Mouse (Mus musculus) liver, embryonic 15.5 days (tissue): ENCODE results near the gene Ntn5. TPM values are rescaled to one million over a fixed set of nuclear protein-coding genes. Genes with fewer than 3 reads are reported as not detected.

ENCODE experiments used
- ATAC-seq: fragments of 200-750 bp; cut with Nextera tagmentation; 2 replicates; pipeline ENCODE4 v1.8.0; 2017; ENCODE audit warnings: moderate number of reproducible peaks, mild to moderate bottlenecking, moderate library complexity; ENCODE audit not compliant: insufficient read depth
- H3K27ac ChIP-seq: fragments of 300-500 bp; sonication (generic); replicated peaks from 2 replicates; pipeline ENCODE4 v1.5.1; 2015; ENCODE audit warnings: mild to moderate bottlenecking, inconsistent platforms
- H3K27me3 ChIP-seq: fragments of 300-500 bp; sonication (generic); 2 replicates; pipeline ENCODE4 v1.6.1; 2015; ENCODE audit warnings: mild to moderate bottlenecking, inconsistent platforms
- H3K36me3 ChIP-seq: fragments of 300-500 bp; sonication (generic); replicated peaks from 2 replicates; pipeline ENCODE4 v1.6.1; 2015; ENCODE audit warnings: moderate library complexity, mild to moderate bottlenecking, inconsistent platforms
- H3K4me1 ChIP-seq: fragments of 300-500 bp; sonication (generic); replicated peaks from 2 replicates; pipeline ENCODE4 v1.6.1; 2015; ENCODE audit warnings: inconsistent platforms
- H3K4me2 ChIP-seq: fragments of 300-500 bp; sonication (generic); 2 replicates; pipeline ENCODE4 v1.6.1; 2015; ENCODE audit warnings: moderate library complexity, mild to moderate bottlenecking, inconsistent platforms
- H3K4me3 ChIP-seq: fragments of 300-500 bp; sonication (generic); replicated peaks from 2 replicates; pipeline ENCODE4 v1.5.1; 2015; ENCODE audit warnings: mild to moderate bottlenecking, inconsistent platforms
- H3K9ac ChIP-seq: fragments of 300-500 bp; sonication (generic); 2 replicates; pipeline ENCODE4 v1.6.1; 2015; ENCODE audit warnings: moderate library complexity, mild to moderate bottlenecking, inconsistent platforms
- H3K9me3 ChIP-seq: fragments of 300-500 bp; sonication (generic); replicated peaks from 2 replicates; pipeline ENCODE4 v1.6.1; 2016; ENCODE audit warnings: inconsistent platforms
- WGBS: fragments of 180-500 bp; shearing (Covaris S2); methylation state at CpG from one replicate; pipeline ENCODE4 v1.1.7; 2015; ENCODE audit warnings: mixed read lengths; ENCODE audit not compliant: insufficient replicate concordance; 5-methylcytosine and 5-hydroxymethylcytosine counted together
- polyA plus RNA-seq: library from polyadenylated mRNA; unstranded; fragments of >200 nt; fragmentation: Nextera tagmentation; extraction: Ambion mirVana; gene quantifications from 2 replicates; pipeline ENCODE4 v1.2.1, GENCODE M21; 2015

Ntn5 gene
- polyA plus RNA-seq, 1 experiment from 2014 or later, result not detected

GRCm38 (mm10) chr7:45701607-45702006 lies 17.8 kb downstream of the Ntn5 start:
- no peaks in the 10 kb centered on the region for H3K36me3 ChIP-seq
- no peak for ATAC-seq
- WGBS, result 70% methylated on average over 11 of the region's 11 CpGs

GRCm38 (mm10) chr7:45702316-45702715 lies 18.5 kb downstream of the Ntn5 start:
- Histone ChIP-seq H3K4me3 (no peak overlapping the region), H3K27me3 (peaks cover 56% of the 10 kb centered on the region), H3K4me2 (no peak overlapping the region), H3K4me1 (peaks cover 47% of the 10 kb centered on the region), H3K27ac (no peak overlapping the region), H3K36me3 (no peaks in the 10 kb centered on the region), H3K9me3 (no peaks in the 10 kb centered on the region), H3K9ac (no peak overlapping the region)
- no peak for ATAC-seq
- 72% methylated on average over 11 of the region's 11 CpGs for WGBS

More at GRCm38 (mm10) chr7:45701607-45702006, 17.8 kb downstream of the Ntn5 start:
- Histone ChIP-seq H3K4me2 (no peak overlapping the region), H3K4me1 (peaks cover 40% of the 10 kb centered on the region), H3K4me3 (no peak overlapping the region), H3K27ac (no peak overlapping the region), H3K27me3 (peaks cover 56% of the 10 kb centered on the region), H3K9ac (no peak overlapping the region), H3K9me3 (no peaks in the 10 kb centered on the region)

- H3K4me3 ChIP-seq, result no peak overlapping the region
- no peak overlapping the region for H3K9ac ChIP-seq
- WGBS, result 74% methylated on average over 17 of the region's 17 CpGs
- peaks cover 54% of the 10 kb centered on the region for H3K4me1 ChIP-seq
- no peaks in the 10 kb centered on the region for H3K9me3 ChIP-seq
- H3K4me2 ChIP-seq, result 0 out of 2 replicates have a peak overlapping the region, but pooled peaks have one; percentile 97
- ATAC-seq, result no peak
- H3K27ac ChIP-seq, result no peak overlapping the region
- H3K27me3 ChIP-seq, result peaks cover 52% of the 10 kb centered on the region
- no peaks in the 10 kb centered on the region for H3K36me3 ChIP-seq
These were observed 19.1 kb downstream of the Ntn5 start for GRCm38 (mm10) chr7:45702809-45703520.

- peak overlapping the region; percentile 97 for H3K4me2 ChIP-seq
- no peaks in the 10 kb centered on the region for H3K36me3 ChIP-seq
- H3K4me3 ChIP-seq, result peak overlapping the region; percentile 65; the same call in 1 of the 2 replicates
- WGBS, result 56% methylated on average over 12 of the region's 12 CpGs
- H3K9ac ChIP-seq, result no peak overlapping the region; the same call in 1 of the 2 replicates
- no peaks in the 10 kb centered on the region for H3K9me3 ChIP-seq
- 0 out of 2 replicates have a peak overlapping the region, but pooled peaks have one; percentile 63 for H3K27ac ChIP-seq
- no peak for ATAC-seq
- H3K27me3 ChIP-seq, result peaks cover 46% of the 10 kb centered on the region
- peaks cover 60% of the 10 kb centered on the region for H3K4me1 ChIP-seq
These were observed 19.8 kb downstream of the Ntn5 start for GRCm38 (mm10) chr7:45703521-45704033.

GRCm38 (mm10) chr7:45704046-45704559 lies 20.3 kb downstream of the Ntn5 start:
- H3K9me3 ChIP-seq, result no peaks in the 10 kb centered on the region
- peak overlapping the region; percentile 63 for H3K27ac ChIP-seq
- H3K9ac ChIP-seq, result no peak overlapping the region; the same call in 1 of the 2 replicates
- H3K36me3 ChIP-seq, result no peaks in the 10 kb centered on the region
- peaks cover 41% of the 10 kb centered on the region for H3K27me3 ChIP-seq
- peaks cover 64% of the 10 kb centered on the region for H3K4me1 ChIP-seq
- ATAC-seq, result peak; percentile 59
- peak overlapping the region; percentile 97 for H3K4me2 ChIP-seq
- H3K4me3 ChIP-seq, result peak overlapping the region; percentile 65
- WGBS, result under 1% methylated on average over 13 of the region's 13 CpGs

GRCm38 (mm10) chr7:45704730-45705442 lies 21.1 kb downstream of the Ntn5 start, which contains the start of gene Dbp:
TSS of gene Dbp (plus strand) at chr7:45705088.
- Histone ChIP-seq H3K27ac (peak within 1 kb of the TSS; percentile 63), H3K9ac (peak within 1 kb of the TSS; percentile 25; the same call in 1 of the 2 replicates), H3K27me3 (peaks cover 33% of the 10 kb centered on the region), H3K4me1 (peaks cover 62% of the 10 kb centered on the region), H3K4me2 (peak within 1 kb of the TSS; percentile 97), H3K36me3 (no peaks in the 10 kb centered on the region), H3K4me3 (peak within 1 kb of the TSS; percentile 65), H3K9me3 (no peaks in the 10 kb centered on the region)
- WGBS, result under 1% methylated on average over 36 of the region's 36 CpGs
- ATAC-seq, result peak; percentile 78

GRCm38 (mm10) chr7:45705443-45705864 lies 21.6 kb downstream of the Ntn5 start:
- no peaks in the 10 kb centered on the region for H3K9me3 ChIP-seq
- H3K27me3 ChIP-seq, result peaks cover 27% of the 10 kb centered on the region
- under 1% methylated on average over 21 of the region's 21 CpGs for WGBS
- peak overlapping the region; percentile 45 for H3K27ac ChIP-seq
- peak overlapping the region; percentile 97 for H3K4me2 ChIP-seq
- no peak for ATAC-seq
- H3K9ac ChIP-seq, result peak overlapping the region; percentile 25; the same call in 1 of the 2 replicates
- H3K4me1 ChIP-seq, result peaks cover 58% of the 10 kb centered on the region
- peak overlapping the region; percentile 65 for H3K4me3 ChIP-seq
- peaks cover 3% of the 10 kb centered on the region for H3K36me3 ChIP-seq

GRCm38 (mm10) chr7:45705873-45706281 lies 22.1 kb downstream of the Ntn5 start:
- peaks cover 56% of the 10 kb centered on the region for H3K4me1 ChIP-seq
- H3K36me3 ChIP-seq, result peaks cover 7% of the 10 kb centered on the region
- peak overlapping the region; percentile 97 for H3K4me2 ChIP-seq
- no peak overlapping the region for H3K27ac ChIP-seq
- peaks cover 23% of the 10 kb centered on the region for H3K27me3 ChIP-seq
- ATAC-seq, result no peak
- H3K9ac ChIP-seq, result peak overlapping the region; percentile 64
- WGBS, result 4% methylated on average over 7 of the region's 7 CpGs
- H3K9me3 ChIP-seq, result no peaks in the 10 kb centered on the region
- H3K4me3 ChIP-seq, result peak overlapping the region; percentile 65

- H3K27me3 ChIP-seq, result peaks cover 14% of the 10 kb centered on the region
- H3K4me2 ChIP-seq, result peak overlapping the region; percentile 97
- peak overlapping the region; percentile 71 for H3K27ac ChIP-seq
- under 1% methylated on average over 42 of the region's 45 CpGs for WGBS
- ATAC-seq, result 0 out of 2 replicates have a peak, but pooled peaks have one; percentile 8
- no peaks in the 10 kb centered on the region for H3K9me3 ChIP-seq
- H3K4me3 ChIP-seq, result peak overlapping the region; percentile 65
- peaks cover 56% of the 10 kb centered on the region for H3K4me1 ChIP-seq
- peaks cover 16% of the 10 kb centered on the region for H3K36me3 ChIP-seq
- peak overlapping the region; percentile 64 for H3K9ac ChIP-seq
These were observed 23.0 kb downstream of the Ntn5 start for GRCm38 (mm10) chr7:45706721-45707241.

- ATAC-seq, result peak; percentile 5; the same call in 1 of the 2 replicates
- Histone ChIP-seq H3K9me3 (no peaks in the 10 kb centered on the region), H3K4me3 (peak overlapping the region; percentile 65), H3K4me2 (peak overlapping the region; percentile 97), H3K36me3 (peaks cover 23% of the 10 kb centered on the region), H3K27ac (peak overlapping the region; percentile 71), H3K9ac (peak overlapping the region; percentile 64; the same call in 1 of the 2 replicates), H3K4me1 (peaks cover 59% of the 10 kb centered on the region), H3K27me3 (peaks cover 9% of the 10 kb centered on the region)
- WGBS, result under 1% methylated on average over 27 of the region's 27 CpGs
These were observed 23.6 kb downstream of the Ntn5 start for GRCm38 (mm10) chr7:45707375-45707967.
